Mouse (Mus musculus) stomach, embryonic 15.5 days (tissue): ENCODE data around the gene Gm11127. TPM values are rescaled to one million over a fixed set of nuclear protein-coding genes. Genes with fewer than 3 reads are reported as not detected.
"Not testable (repeated sequence)": the region's sequence is repeated elsewhere in the genome, so short reads cannot be mapped to it uniquely, and the experiment has no call there.

Experiments
- ATAC-seq: fragments of 200-750 bp; cut with Nextera tagmentation; 2 replicates; pipeline ENCODE4 v1.8.0; 2017; ENCODE audit warnings: low read depth, moderate number of reproducible peaks, moderate TSS enrichment; ENCODE audit not compliant: insufficient read depth, low FRiP score
- H3K27ac ChIP-seq: fragments of 300-500 bp; sonication (generic); 2 replicates; pipeline ENCODE4 v1.5.1; 2015; ENCODE audit warnings: mild to moderate bottlenecking, inconsistent platforms
- H3K27me3 ChIP-seq: fragments of 300-500 bp; sonication (generic); replicated peaks from 2 replicates; pipeline ENCODE4 v1.6.1; 2015; ENCODE audit warnings: inconsistent platforms
- H3K36me3 ChIP-seq: fragments of 300-500 bp; sonication (generic); 2 replicates; pipeline ENCODE4 v1.6.1; 2015; ENCODE audit warnings: inconsistent platforms
- H3K4me1 ChIP-seq: fragments of 300-500 bp; sonication (generic); 2 replicates; pipeline ENCODE4 v1.6.1; 2015; ENCODE audit warnings: inconsistent platforms
- H3K4me2 ChIP-seq: fragments of 300-500 bp; sonication (generic); 2 replicates; pipeline ENCODE4 v1.6.1; 2015; ENCODE audit warnings: mild to moderate bottlenecking, inconsistent platforms
- H3K4me3 ChIP-seq: fragments of 300-500 bp; sonication (generic); replicated peaks from 2 replicates; pipeline ENCODE4 v1.5.1; 2015; ENCODE audit warnings: inconsistent platforms
- H3K9ac ChIP-seq: fragments of 300-500 bp; sonication (generic); 2 replicates; pipeline ENCODE4 v1.6.1; 2015; ENCODE audit warnings: inconsistent platforms
- H3K9me3 ChIP-seq: fragments of 300-500 bp; sonication (generic); 2 replicates; pipeline ENCODE4 v1.6.1; 2016; ENCODE audit warnings: inconsistent platforms
- WGBS: fragments of 180-500 bp; shearing (Covaris S2); methylation state at CpG from one replicate; pipeline ENCODE4 v1.1.7; 2015; 5-methylcytosine and 5-hydroxymethylcytosine counted together
- polyA plus RNA-seq: library from polyadenylated mRNA; unstranded; fragments of >200 nt; fragmentation: Nextera tagmentation; extraction: Ambion mirVana; gene quantifications from 2 replicates; pipeline ENCODE4 v1.2.1, GENCODE M21; 2015

Gene Gm11127
- polyA plus RNA-seq, 1 experiment from 2014 or later, result 0.28 TPM

DNA sequence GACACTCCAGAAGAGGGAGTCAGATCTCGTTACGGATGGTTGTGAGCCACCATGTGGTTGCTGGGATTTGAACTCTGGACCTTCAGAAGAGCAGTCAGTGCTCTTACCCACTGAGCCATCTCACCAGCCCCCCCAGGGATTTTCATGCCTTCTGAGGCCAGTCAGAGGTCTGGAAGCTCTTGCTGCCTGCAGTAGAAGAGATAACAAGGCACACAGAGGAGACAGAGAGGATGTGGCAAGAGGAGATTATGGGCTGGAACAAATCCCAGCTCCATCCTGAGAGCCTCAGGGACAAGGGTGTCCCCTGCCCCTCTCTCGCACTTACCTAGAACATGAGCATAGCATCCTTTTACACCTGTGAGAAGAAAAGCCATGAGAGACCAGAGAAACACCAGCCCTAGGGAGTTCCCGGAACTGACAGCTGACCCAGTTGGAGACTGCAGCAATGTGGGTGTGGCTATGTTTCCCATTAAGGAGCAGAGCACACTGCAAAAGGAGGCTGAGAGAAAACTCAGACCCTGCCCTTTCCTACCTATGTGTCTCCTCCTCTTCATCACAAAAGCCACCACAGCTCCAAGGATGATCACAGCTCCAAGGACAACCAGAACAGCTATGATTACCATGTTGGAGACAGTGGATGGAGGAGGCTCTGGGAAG, 28.0 kb downstream of the Gm11127 start:
- not testable (repeated sequence) for H3K9ac ChIP-seq, H3K27ac ChIP-seq, H3K4me2 ChIP-seq, H3K4me1 ChIP-seq, H3K9me3 ChIP-seq, H3K4me3 ChIP-seq, H3K27me3 ChIP-seq, H3K36me3 ChIP-seq, ATAC-seq
- WGBS, result 77% methylated on average over 4 of the region's 4 CpGs

DNA sequence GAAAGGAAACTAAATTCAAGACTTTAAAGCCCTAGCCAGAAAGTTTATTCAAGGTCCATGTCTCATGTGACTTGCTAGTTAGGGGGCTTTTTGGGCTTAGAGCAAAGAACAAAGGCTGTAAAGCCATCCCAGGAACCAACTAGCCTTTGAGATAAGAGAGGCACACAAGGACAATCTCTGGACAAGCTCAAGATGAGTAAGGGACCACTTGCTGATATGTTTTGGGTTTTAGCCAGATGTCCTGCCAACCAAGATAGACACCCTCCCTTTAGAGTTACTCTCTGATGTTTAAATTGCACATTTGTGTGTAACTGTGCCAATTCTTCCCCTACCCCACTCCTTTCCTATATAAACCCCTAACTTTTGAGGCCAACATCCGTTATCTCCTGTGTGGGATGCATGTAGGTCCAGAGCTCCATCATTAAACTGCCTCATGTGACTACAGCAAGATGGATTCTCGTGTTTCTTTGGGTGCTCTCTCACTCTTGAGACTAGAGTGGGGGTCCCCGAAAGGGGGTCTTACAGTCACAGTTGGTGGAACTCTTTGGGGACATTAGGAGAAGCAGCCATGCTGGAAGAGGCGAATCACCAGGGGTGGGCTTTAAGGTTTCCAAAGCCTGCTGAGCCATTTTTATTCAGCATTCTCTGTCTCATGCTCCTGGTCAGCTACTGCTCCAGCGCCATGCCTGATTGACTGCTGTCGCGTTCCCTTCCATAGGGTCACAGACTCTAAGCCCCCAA, 29.1 kb downstream of the Gm11127 start:
- Histone ChIP-seq H3K4me1 (peaks cover 5% of the 10 kb centered on the region), H3K27me3 (0 out of 2 replicates have a peak, but pooled peaks cover 3% of the 10 kb centered on the region), H3K4me3 (no peak overlapping the region), H3K9me3 (no peaks in the 10 kb centered on the region), H3K9ac (no peak overlapping the region), H3K4me2 (no peak overlapping the region), H3K27ac (no peak overlapping the region), H3K36me3 (no peaks in the 10 kb centered on the region)
- 87% methylated on average over 7 of the region's 7 CpGs for WGBS
- ATAC-seq, result no peak

DNA sequence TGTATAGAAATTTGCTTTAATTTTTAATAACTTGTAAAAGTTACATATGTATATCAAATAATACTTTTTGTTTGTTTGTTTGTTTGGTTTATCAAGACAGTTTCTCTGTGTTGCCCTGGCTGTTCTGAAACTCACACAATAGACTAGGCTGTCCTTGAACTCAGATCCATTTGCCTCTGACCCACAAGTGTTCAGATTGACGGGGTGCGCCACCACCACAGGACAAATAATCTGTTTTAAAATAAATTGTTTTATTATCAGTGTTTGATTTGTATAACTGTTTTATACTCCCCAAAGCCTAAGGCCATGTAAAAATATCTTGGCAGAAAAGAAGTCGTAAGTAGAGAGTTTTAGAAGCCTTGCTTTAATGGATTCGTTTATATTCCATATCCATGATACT, 30.5 kb downstream of the Gm11127 start:
- Histone ChIP-seq H3K4me2 (no peak overlapping the region), H3K27ac (no peak overlapping the region), H3K27me3 (0 out of 2 replicates have a peak, but pooled peaks cover 3% of the 10 kb centered on the region), H3K4me1 (peaks cover 8% of the 10 kb centered on the region), H3K36me3 (no peaks in the 10 kb centered on the region), H3K9ac (no peak overlapping the region), H3K4me3 (no peak overlapping the region), H3K9me3 (no peaks in the 10 kb centered on the region)
- WGBS, result 81% methylated on average over 4 of the region's 4 CpGs
- no peak for ATAC-seq

DNA sequence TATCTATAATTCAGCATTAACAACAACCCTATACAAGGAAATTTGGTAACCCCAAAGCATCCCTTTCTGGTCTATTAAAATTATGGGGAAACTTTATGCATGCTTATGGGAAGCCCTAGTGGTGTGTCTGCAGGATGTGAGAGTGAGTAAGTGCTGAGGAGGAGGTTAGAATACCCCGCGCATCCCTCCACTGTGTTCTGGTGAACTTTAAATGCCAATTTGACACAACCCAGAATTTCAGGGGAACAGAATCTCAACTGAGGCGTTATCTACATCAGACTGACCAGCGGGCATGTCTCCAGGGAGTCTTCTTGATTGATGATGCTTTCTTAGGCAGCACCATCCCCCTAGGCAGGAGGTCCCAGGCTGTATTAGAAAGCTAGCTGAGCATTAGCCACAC, 32.3 kb downstream of the Gm11127 start:
- Histone ChIP-seq H3K36me3 (no peaks in the 10 kb centered on the region), H3K27ac (no peak overlapping the region), H3K9me3 (no peaks in the 10 kb centered on the region), H3K4me3 (no peak overlapping the region), H3K4me2 (no peak overlapping the region), H3K4me1 (peaks cover 3% of the 10 kb centered on the region; the same call in 1 of the 2 replicates), H3K27me3 (no peaks in the 10 kb centered on the region), H3K9ac (no peak overlapping the region)
- no peak for ATAC-seq
- whole genome bisulfite sequencing, result 46% methylated on average over 4 of the region's 4 CpGs

DNA sequence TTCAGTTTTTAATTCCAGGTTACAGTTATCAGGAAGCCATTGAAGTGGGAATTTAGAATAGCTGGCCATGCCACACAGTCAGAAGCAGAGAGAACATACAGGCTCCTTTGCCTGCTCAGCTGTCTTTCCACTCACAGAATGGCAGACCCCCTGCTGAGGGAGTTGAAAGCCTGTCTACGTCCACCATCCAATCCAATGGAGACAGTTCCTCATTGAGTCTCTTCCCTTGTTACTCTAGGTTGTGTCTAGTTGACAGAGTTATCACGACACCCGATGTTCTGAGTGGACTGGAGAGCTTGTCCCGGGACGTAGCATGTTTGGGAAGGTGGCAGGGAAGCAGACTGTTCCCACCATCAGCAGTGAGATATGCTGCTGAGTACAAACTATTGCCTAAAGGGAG, 33.0 kb downstream of the Gm11127 start:
- Histone ChIP-seq H3K9me3 (no peaks in the 10 kb centered on the region), H3K4me2 (no peak overlapping the region), H3K4me1 (peaks cover 3% of the 10 kb centered on the region; the same call in 1 of the 2 replicates), H3K9ac (no peak overlapping the region), H3K4me3 (no peak overlapping the region), H3K36me3 (no peaks in the 10 kb centered on the region), H3K27me3 (no peaks in the 10 kb centered on the region), H3K27ac (no peak overlapping the region)
- WGBS, result 68% methylated on average over 5 of the region's 5 CpGs
- ATAC-seq, result no peak

DNA sequence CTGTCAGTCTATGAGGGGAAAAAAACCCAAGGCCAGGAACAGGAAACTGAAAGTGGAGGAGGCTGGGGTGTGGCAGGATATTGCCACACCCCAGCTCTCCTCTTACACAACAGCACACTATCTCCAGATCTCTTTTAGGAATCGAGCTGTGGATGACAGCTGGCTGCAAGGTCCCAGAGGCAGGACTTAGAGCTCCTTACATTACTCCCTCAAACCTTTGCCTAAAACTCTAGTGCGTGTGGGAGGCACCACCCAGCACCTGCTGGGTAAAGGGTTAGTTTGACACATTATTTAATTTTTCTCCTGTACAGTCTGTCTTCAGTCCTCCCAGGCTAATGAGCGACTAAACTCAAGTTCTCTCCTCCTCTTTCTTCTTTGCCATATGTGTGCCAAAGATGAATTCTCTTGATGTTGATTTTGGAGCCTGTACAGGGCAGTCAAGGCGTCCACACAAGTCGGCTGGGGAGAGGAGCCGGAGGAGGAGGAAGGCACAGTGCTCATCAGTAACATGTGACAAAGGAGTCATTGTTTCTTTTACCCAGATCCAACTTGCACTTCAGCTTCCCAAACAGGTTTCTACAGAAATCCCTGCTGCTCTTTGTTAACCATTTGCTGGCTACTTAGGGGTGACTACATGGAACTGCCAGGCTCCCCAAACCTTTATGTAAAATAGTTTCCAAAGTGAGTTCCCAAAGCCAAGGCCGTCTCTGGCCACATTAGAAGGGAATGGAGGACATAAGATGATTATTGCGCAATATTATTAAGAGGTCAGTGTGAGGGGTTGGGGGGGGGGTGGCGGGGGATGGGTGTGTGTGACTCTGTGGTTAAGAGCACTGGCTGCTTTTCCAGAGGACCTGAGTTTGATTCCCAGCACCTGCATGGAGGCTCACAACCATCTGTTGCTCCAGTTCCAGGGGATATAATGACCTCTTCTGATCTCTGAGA, 34.2 kb downstream of the Gm11127 start:
- no peak overlapping the region for H3K4me3 ChIP-seq
- H3K27ac ChIP-seq, result peak overlapping the region; percentile 72
- H3K36me3 ChIP-seq, result no peaks in the 10 kb centered on the region
- no peaks in the 10 kb centered on the region for H3K27me3 ChIP-seq
- peak overlapping the region; percentile 5; the same call in 1 of the 2 replicates for H3K4me2 ChIP-seq
- ATAC-seq, result no peak
- 46% methylated on average over 9 of the region's 9 CpGs for WGBS
- no peaks in the 10 kb centered on the region for H3K9me3 ChIP-seq
- no peak overlapping the region for H3K9ac ChIP-seq
- peaks cover 3% of the 10 kb centered on the region; the same call in 1 of the 2 replicates for H3K4me1 ChIP-seq

DNA sequence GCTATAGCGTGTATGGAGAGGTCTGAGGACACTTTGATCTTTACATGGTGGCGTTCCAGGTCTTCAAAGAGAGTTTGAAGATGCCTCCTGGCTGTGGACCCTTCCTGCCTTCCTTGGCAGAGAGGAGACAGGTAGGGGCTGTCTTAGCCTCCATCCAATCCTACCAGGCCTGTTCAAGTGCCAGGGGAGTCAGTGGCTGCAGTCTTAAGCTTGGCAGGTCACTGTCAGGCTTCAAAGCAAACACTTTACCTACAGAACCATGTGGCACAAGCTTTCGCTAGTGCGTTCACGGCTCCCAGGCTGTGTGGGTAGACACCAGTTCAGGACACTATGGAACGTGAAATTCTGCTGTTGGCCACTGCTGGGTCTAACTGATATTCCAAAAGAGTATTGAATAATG, 35.2 kb downstream of the Gm11127 start:
- Histone ChIP-seq H3K36me3 (no peaks in the 10 kb centered on the region), H3K4me1 (peaks cover 3% of the 10 kb centered on the region; the same call in 1 of the 2 replicates), H3K27me3 (no peaks in the 10 kb centered on the region), H3K9ac (no peak overlapping the region), H3K27ac (peak overlapping the region; percentile 72; the same call in 1 of the 2 replicates), H3K4me2 (no peak overlapping the region), H3K4me3 (no peak overlapping the region), H3K9me3 (no peaks in the 10 kb centered on the region)
- ATAC-seq, result no peak
- WGBS, result 89% methylated on average over 6 of the region's 6 CpGs

DNA sequence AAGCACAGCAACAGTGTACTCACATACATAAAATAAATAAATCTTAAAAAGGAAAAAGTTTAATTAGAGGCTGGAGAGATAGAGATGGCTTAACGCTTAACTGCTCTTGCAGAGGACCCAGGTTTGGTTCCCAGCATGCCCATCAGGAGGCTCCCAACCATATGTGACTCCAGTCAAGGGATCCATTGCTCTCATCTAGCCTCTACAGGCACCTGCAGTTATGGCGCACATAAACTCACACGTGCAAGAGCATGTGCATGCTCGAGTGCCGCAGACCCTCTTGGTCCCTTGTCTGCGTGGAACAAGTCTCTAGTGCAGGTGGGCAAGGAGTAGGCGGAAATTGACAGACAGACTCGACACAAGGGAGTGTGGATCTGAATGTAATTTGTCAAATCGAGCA, 36.1 kb downstream of the Gm11127 start:
- WGBS, result 93% methylated on average over 9 of the region's 9 CpGs
- Histone ChIP-seq H3K9ac (no peak overlapping the region), H3K4me3 (no peak overlapping the region), H3K4me1 (peaks cover 3% of the 10 kb centered on the region; the same call in 1 of the 2 replicates), H3K4me2 (no peak overlapping the region), H3K36me3 (no peaks in the 10 kb centered on the region), H3K27me3 (no peaks in the 10 kb centered on the region), H3K9me3 (no peaks in the 10 kb centered on the region), H3K27ac (no peak overlapping the region)
- no peak for ATAC-seq

DNA sequence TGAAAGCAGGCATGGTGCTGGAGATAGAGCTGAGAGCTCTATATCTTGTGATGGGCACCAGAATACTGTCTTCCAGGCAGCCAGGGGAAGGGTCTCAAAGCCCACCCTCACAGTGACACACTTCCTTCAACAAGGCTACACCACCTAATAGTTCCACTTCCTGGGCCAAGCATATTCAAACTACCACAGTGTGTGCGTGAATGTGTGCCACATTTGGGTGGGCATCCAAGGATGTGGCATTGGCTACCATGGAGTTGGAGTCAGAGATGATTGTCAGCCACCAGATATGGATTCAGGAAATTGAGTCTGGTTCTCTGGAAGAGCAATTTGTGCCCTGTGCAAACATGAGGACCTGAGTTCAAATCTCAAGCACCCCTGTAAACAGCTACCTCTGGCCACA, 36.9 kb downstream of the Gm11127 start:
- H3K4me2 ChIP-seq, result no peak overlapping the region
- H3K4me1 ChIP-seq, result peaks cover 3% of the 10 kb centered on the region; the same call in 1 of the 2 replicates
- no peaks in the 10 kb centered on the region for H3K9me3 ChIP-seq
- H3K36me3 ChIP-seq, result no peaks in the 10 kb centered on the region
- no peak overlapping the region for H3K27ac ChIP-seq
- H3K9ac ChIP-seq, result no peak overlapping the region
- no peaks in the 10 kb centered on the region for H3K27me3 ChIP-seq
- 96% methylated on average over 1 of the region's 1 CpGs for WGBS
- no peak for ATAC-seq
- H3K4me3 ChIP-seq, result no peak overlapping the region

DNA sequence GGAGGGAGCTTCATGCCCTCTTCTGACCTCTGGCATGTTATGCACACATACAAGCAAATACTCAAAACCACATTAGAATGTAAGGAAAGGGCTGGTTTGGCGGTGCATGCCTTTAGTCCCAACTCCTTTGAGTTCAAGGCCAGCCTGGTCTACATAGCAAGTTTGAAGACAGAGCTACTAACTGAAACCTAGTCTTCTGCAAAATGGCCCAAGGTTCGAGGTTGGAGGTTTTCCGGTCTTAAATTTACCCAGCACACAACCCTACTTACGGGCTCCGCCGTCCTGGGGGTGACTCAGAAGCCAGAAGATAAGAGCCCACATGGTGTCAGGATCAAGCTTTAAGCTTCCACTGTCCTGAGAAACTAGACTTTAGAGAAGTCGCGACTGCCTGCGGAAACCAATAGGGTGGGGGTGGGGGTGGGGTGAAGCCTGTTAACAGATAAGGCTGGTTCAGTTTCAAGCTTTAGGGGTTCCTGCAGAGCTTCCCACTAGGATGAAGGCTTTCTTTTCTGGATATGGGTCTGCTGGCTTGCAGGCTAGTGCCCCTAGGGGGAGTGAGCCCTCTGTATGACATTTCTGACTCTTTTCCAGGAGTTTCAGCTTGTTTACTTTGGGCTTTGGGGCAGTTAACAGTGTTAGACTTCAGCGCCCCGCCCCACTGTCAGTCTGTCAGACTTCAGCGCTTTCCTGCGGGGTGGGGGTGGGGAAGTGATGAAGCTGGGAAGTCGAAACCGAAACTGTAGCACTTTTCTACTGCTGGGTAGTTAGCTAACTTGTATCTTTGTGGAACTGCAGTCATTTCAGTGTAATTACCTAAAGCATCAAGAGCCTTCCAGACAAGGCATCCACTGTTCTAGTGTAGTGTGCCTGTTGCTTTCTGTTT, 37.7 kb downstream of the Gm11127 start, which contains the start of gene H2-T24:
Gene H2-T24, minus strand, starts transcription at position 370 of the 883 bp plus-strand sequence.
- peak within 1 kb of the TSS; percentile 49; the same call in 1 of the 2 replicates for H3K27ac ChIP-seq
- H3K4me3 ChIP-seq, result 0 out of 2 replicates have a peak within 1 kb of the TSS, but pooled peaks have one; percentile 2
- H3K27me3 ChIP-seq, result no peaks in the 10 kb centered on the region
- H3K36me3 ChIP-seq, result no peaks in the 10 kb centered on the region
- peak within 1 kb of the TSS; percentile 40 for H3K4me2 ChIP-seq
- H3K9me3 ChIP-seq, result no peaks in the 10 kb centered on the region
- 29% methylated on average over 15 of the region's 15 CpGs for WGBS
- peak; percentile 82 for ATAC-seq
- peaks cover 3% of the 10 kb centered on the region; the same call in 1 of the 2 replicates for H3K4me1 ChIP-seq
- H3K9ac ChIP-seq, result no peak within 1 kb of the TSS

DNA sequence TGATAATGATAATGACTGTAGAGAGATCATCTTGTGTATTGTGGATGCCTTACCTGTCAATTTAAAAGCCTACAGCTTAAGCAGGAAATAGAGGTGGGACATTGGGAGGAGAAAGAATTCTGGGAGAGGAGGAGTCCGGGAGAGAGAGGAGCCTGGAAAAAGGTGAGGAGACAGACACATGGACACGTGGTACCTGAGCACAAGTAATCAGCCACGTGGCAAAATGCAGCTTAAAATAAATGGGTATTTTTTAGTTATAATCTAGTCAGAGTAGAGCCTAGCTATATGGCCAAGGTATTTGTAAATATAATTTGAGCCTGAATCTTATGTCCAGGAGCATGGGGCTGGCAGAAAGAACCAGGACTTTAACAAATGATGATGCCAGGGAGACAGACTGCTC, 38.7 kb downstream of the Gm11127 start:
- no peak for ATAC-seq
- no peaks in the 10 kb centered on the region for H3K27me3 ChIP-seq

More for the DNA sequence above, 38.7 kb downstream of the Gm11127 start:
- H3K4me3 ChIP-seq, result no peak overlapping the region
- peaks cover 3% of the 10 kb centered on the region; the same call in 1 of the 2 replicates for H3K4me1 ChIP-seq
- peaks cover 5% of the 10 kb centered on the region; the same call in 1 of the 2 replicates for H3K36me3 ChIP-seq
- no peak overlapping the region for H3K9ac ChIP-seq
- H3K4me2 ChIP-seq, result no peak overlapping the region
- WGBS, result 61% methylated on average over 3 of the region's 3 CpGs
- no peaks in the 10 kb centered on the region for H3K9me3 ChIP-seq
- H3K27ac ChIP-seq, result no peak overlapping the region
